In genomic region chr1:42933613-42934012, GRCm38 (mm10) we compare ENCODE assay signal across 24 mouse cellular contexts. TPM values are rescaled to one million over a fixed set of nuclear protein-coding genes. Genes with fewer than 3 reads are reported as not detected.
A peak's percentile ranks its signal among the peaks of the same experiment; 100 is the strongest.
DNase-seq lines count a peak whose midpoint lies in the region; ATAC-seq and TF ChIP-seq lines count a peak whose summit lies in the region.
"Had no signal": no experiment of that assay in that cellular context is flagged by ENCODE, and none has a peak within 500 bp of the region (broad histone marks: within the 10 kb centered on the region; RNA-seq: fewer than 3 reads in every experiment).

No protein-coding gene starts in this region.

- H3K9ac ChIP-seq in forebrain, embryonic 14.5 days (ENCODE audit: low read length) = no peak overlapping the region
- H3K9ac ChIP-seq: embryonic facial prominence, embryonic 12.5 days; embryonic facial prominence, embryonic 15.5 days; forebrain, embryonic 15.5 days; heart, embryonic 12.5 days; heart, embryonic 15.5 days; hindbrain, embryonic 14.5 days had no signal

- no peak for ATAC-seq in forebrain, embryonic 14.5 days
- ATAC-seq in monocyte, adult 5-6 weeks (replicated peaks; ENCODE audit: insufficient number of reproducible peaks, low FRiP score, low TSS enrichment, poor library complexity, severe bottlenecking) = no peak
- ATAC-seq: CD4-positive, CD25-positive, alpha-beta regulatory T cell, adult 4 months; forebrain, embryonic 15.5 days; hindbrain, postnatal 0 days had no signal

- no peak overlapping the region for H3K4me2 ChIP-seq in forebrain, embryonic 14.5 days (ENCODE audit: low read length)
- H3K4me2 ChIP-seq: embryonic facial prominence, embryonic 12.5 days; embryonic facial prominence, embryonic 15.5 days; forebrain, embryonic 15.5 days; heart, embryonic 12.5 days; heart, embryonic 15.5 days; hindbrain, embryonic 14.5 days had no signal

- TF ChIP-seq CTCF in lung, adult 2 months (IDR thresholded peaks at IDR 0.05; ENCODE audit: insufficient read depth, low read length) = no peak

- no peaks in the 10 kb centered on the region for H3K36me3 ChIP-seq in forebrain, embryonic 14.5 days (ENCODE audit: control insufficient read depth, insufficient read depth, low read length)
- H3K36me3 ChIP-seq: embryonic facial prominence, embryonic 12.5 days; embryonic facial prominence, embryonic 15.5 days; forebrain, embryonic 15.5 days; heart, embryonic 12.5 days; heart, embryonic 15.5 days had no signal

- H3K9me3 ChIP-seq in forebrain, embryonic 14.5 days (replicated peaks; ENCODE audit: control insufficient read depth, low read length) = no peaks in the 10 kb centered on the region
- H3K9me3 ChIP-seq: embryonic facial prominence, embryonic 12.5 days; embryonic facial prominence, embryonic 15.5 days; forebrain, embryonic 15.5 days; heart, embryonic 12.5 days; heart, embryonic 15.5 days had no signal

- peak; percentile 31 for DNase-seq in lung, adult 2 months
- peak; percentile 18 for DNase-seq in lung, postnatal 10 days
- peak; percentile 63 for DNase-seq in lung, postnatal 36 days
- no peak for DNase-seq in forebrain, embryonic 14.5 days (ENCODE audit: low spot score)
- DNase-seq in heart, postnatal 36 days = no peak
- DNase-seq: cerebellum, adult 2 months; cerebellum, adult 9-11 months; cerebellum, postnatal 25 days; gastrocnemius, postnatal 25 days; heart, adult 18-20 months; heart, postnatal 10 days; heart, postnatal 4 days had no signal

- no peak overlapping the region for H3K27ac ChIP-seq in forebrain, embryonic 14.5 days (ENCODE audit: low read depth, low read length)
- H3K27ac ChIP-seq: embryonic facial prominence, embryonic 12.5 days; embryonic facial prominence, embryonic 15.5 days; forebrain, embryonic 15.5 days; heart, embryonic 15.5 days; hindbrain, embryonic 14.5 days; hindbrain, postnatal 0 days had no signal

- H3K4me1 ChIP-seq in lung, adult 2 months (ENCODE audit: control insufficient read depth, insufficient read depth, low read length) = no peaks in the 10 kb centered on the region
- H3K4me1 ChIP-seq in forebrain, embryonic 14.5 days (ENCODE audit: control insufficient read depth, insufficient read depth, low read length) = no peaks in the 10 kb centered on the region
- H3K4me1 ChIP-seq: embryonic facial prominence, embryonic 12.5 days; embryonic facial prominence, embryonic 15.5 days; forebrain, embryonic 15.5 days; heart, embryonic 12.5 days; heart, embryonic 15.5 days had no signal

- no peak for TF ChIP-seq POLR2A in lung, adult 2 months (IDR thresholded peaks at IDR 0.05; ENCODE audit: borderline replicate concordance, extremely low read depth, low read depth, low read length)

- intact Hi-C loops in heart, postnatal 36 days (cut with DNase I) = no loop called here

- 71% methylated on average over 1 of the region's 1 CpGs for whole genome bisulfite sequencing in lung, adult 2 months
- 72% methylated on average over 1 of the region's 1 CpGs for WGBS in forebrain, embryonic 14.5 days

- H3K27me3 ChIP-seq in forebrain, embryonic 14.5 days (replicated peaks; ENCODE audit: control insufficient read depth, insufficient read depth, low read length) = no peaks in the 10 kb centered on the region
- H3K27me3 ChIP-seq: embryonic facial prominence, embryonic 12.5 days; embryonic facial prominence, embryonic 15.5 days; forebrain, embryonic 15.5 days; heart, embryonic 12.5 days; heart, embryonic 15.5 days had no signal

- no peak overlapping the region for H3K4me3 ChIP-seq in lung, adult 2 months (replicated peaks; ENCODE audit: extremely low read depth, low read depth, low read length)
- H3K4me3 ChIP-seq in forebrain, embryonic 14.5 days (ENCODE audit: low read depth, low read length) = no peak overlapping the region
- H3K4me3 ChIP-seq: embryonic facial prominence, embryonic 12.5 days; embryonic facial prominence, embryonic 15.5 days; forebrain, embryonic 15.5 days; heart, embryonic 12.5 days; heart, embryonic 15.5 days had no signal

RNA-seq across cellular contexts. Expression of gene Gpr45, which starts 19.1 kb away (rescaled TPM):
- polyA plus RNA-seq in lung, adult 2 months (2012; rRNA removed) = 0.31 and 0.53 TPM in 2 replicates
- 27.2 and 27.9 TPM in 2 replicates for polyA plus RNA-seq in forebrain, embryonic 14.5 days (2014; fragmentation: Nextera tagmentation; extraction: Ambion mirVana)
- total RNA-seq in heart, postnatal 36 days (2021) = under 1 TPM; 0.19 to 0.67 TPM
- not detected in 3 replicates for total RNA-seq in monocyte, adult 5-6 weeks (2017)
- total RNA-seq: gastrocnemius, adult 8-10 months; gastrocnemius, postnatal 25 days; heart, adult 18-20 months; MEL had no signal
- polyA plus RNA-seq: C2C12 had no signal

Comparison
In these comparisons a context has a peak if more than half of its experiments do, and no peak if none do; other contexts are left out.
1. DNase-seq: peak in lung, adult 2 months (single experiment), lung, postnatal 10 days (single experiment) and lung, postnatal 36 days (single experiment); none in forebrain, embryonic 14.5 days (single experiment) and heart, postnatal 36 days (0 of 2).